Mouse (Mus musculus): Measurements from ENCODE around the gene Cd79a. TPM values are rescaled to one million over a fixed set of nuclear protein-coding genes. Genes with fewer than 3 reads are reported as not detected.

The Cd79a gene
- polyA plus RNA-seq, 1 experiment from 2014 or later = 0.28 TPM

Other genes with a start within 250 kb of the Cd79a start
- gene Tex101, start 220.7 kb upstream of the Cd79a start, polyA plus RNA-seq (2014; fragmentation: Nextera tagmentation; extraction: Ambion mirVana) = not detected in 2 replicates
- gene BC049730, start 188.1 kb upstream of the Cd79a start, polyA plus RNA-seq (2014; fragmentation: Nextera tagmentation; extraction: Ambion mirVana) = not detected in 2 replicates
- gene Gm4763, start 170.5 kb upstream of the Cd79a start, polyA plus RNA-seq (2014; fragmentation: Nextera tagmentation; extraction: Ambion mirVana) = not detected in 2 replicates
- 0.24 and 1.2 TPM in 2 replicates for gene Cd177, start 137.1 kb upstream of the Cd79a start, polyA plus RNA-seq (2014; fragmentation: Nextera tagmentation; extraction: Ambion mirVana)
- gene Ceacam10, start 120.2 kb upstream of the Cd79a start, polyA plus RNA-seq (2014; fragmentation: Nextera tagmentation; extraction: Ambion mirVana) = not detected in 2 replicates
- 36.2 and 58.3 TPM in 2 replicates for gene Gm9844, start 35.2 kb upstream of the Cd79a start, polyA plus RNA-seq (2014; fragmentation: Nextera tagmentation; extraction: Ambion mirVana)
- gene Lypd4, start 27.4 kb upstream of the Cd79a start, polyA plus RNA-seq (2014; fragmentation: Nextera tagmentation; extraction: Ambion mirVana) = not detected in 2 replicates
- gene Dmrtc2, start 27.3 kb upstream of the Cd79a start, polyA plus RNA-seq (2014; fragmentation: Nextera tagmentation; extraction: Ambion mirVana) = not detected in 2 replicates
- gene Rps19, start 13.0 kb upstream of the Cd79a start, polyA plus RNA-seq (2014; fragmentation: Nextera tagmentation; extraction: Ambion mirVana) = 1,428 and 1,598 TPM in 2 replicates
- 44.7 and 51.0 TPM in 2 replicates for gene Arhgef1, start 5.5 kb downstream of the Cd79a start, polyA plus RNA-seq (2014; fragmentation: Nextera tagmentation; extraction: Ambion mirVana)
- gene Gm4881, start 47.1 kb downstream of the Cd79a start, polyA plus RNA-seq (2014; fragmentation: Nextera tagmentation; extraction: Ambion mirVana) = 5.0 and 6.1 TPM in 2 replicates
- gene Rabac1, start 75.4 kb downstream of the Cd79a start, polyA plus RNA-seq (2014; fragmentation: Nextera tagmentation; extraction: Ambion mirVana) = 234 and 311 TPM in 2 replicates
- gene Atp1a3, start 108.6 kb downstream of the Cd79a start, polyA plus RNA-seq (2014; fragmentation: Nextera tagmentation; extraction: Ambion mirVana) = 284 and 337 TPM in 2 replicates
- gene Grik5, start 175.0 kb downstream of the Cd79a start, polyA plus RNA-seq (2014; fragmentation: Nextera tagmentation; extraction: Ambion mirVana) = 21.7 and 27.3 TPM in 2 replicates
- 24.9 and 33.0 TPM in 2 replicates for gene Zfp574, start 175.2 kb downstream of the Cd79a start, polyA plus RNA-seq (2014; fragmentation: Nextera tagmentation; extraction: Ambion mirVana)